Mouse (Mus musculus): Measurements from ENCODE around the gene Trim47. TPM values are rescaled to one million over a fixed set of nuclear protein-coding genes. Genes with fewer than 3 reads are reported as not detected.

The Trim47 gene
- total RNA-seq, 2 experiments from 2014 or later: 2.3 to 12.2 TPM

GRCm38 (mm10) chr11:116076266-116076540 is 50.8 kb downstream of the Trim47 start:
- no peak for ATAC-seq (replicated peaks; ENCODE audit: low FRiP score, low TSS enrichment, poor library complexity, severe bottlenecking)

GRCm38 (mm10) chr11:116075539-116076265 is 51.3 kb downstream of the Trim47 start:
- peak; percentile 40 for ATAC-seq (replicated peaks; ENCODE audit: low FRiP score, low TSS enrichment, poor library complexity, severe bottlenecking)

- no peak for ATAC-seq (replicated peaks; ENCODE audit: low FRiP score, low TSS enrichment, poor library complexity, severe bottlenecking)
Observed at GRCm38 (mm10) chr11:116074436-116074991, 52.5 kb downstream of the Trim47 start.

GRCm38 (mm10) chr11:116072608-116073007 is 54.4 kb downstream of the Trim47 start:
- ATAC-seq (replicated peaks; ENCODE audit: low FRiP score, low TSS enrichment, poor library complexity, severe bottlenecking): no peak

- ATAC-seq (replicated peaks; ENCODE audit: low FRiP score, low TSS enrichment, poor library complexity, severe bottlenecking): 0 out of 2 replicates have a peak, but pooled peaks have one; percentile 24
Observed at GRCm38 (mm10) chr11:116071510-116071909, 55.5 kb downstream of the Trim47 start.

- no peak for ATAC-seq (replicated peaks; ENCODE audit: low FRiP score, low TSS enrichment, poor library complexity, severe bottlenecking)
Observed at GRCm38 (mm10) chr11:116065345-116065744, 61.7 kb downstream of the Trim47 start.

GRCm38 (mm10) chr11:116064187-116064867 is 62.7 kb downstream of the Trim47 start:
- no peak for ATAC-seq (replicated peaks; ENCODE audit: low FRiP score, low TSS enrichment, poor library complexity, severe bottlenecking)

- ATAC-seq (replicated peaks; ENCODE audit: low FRiP score, low TSS enrichment, poor library complexity, severe bottlenecking): no peak
Observed at GRCm38 (mm10) chr11:116063562-116063961, 63.4 kb downstream of the Trim47 start.

GRCm38 (mm10) chr11:116062521-116062920 is 64.5 kb downstream of the Trim47 start:
- no peak for ATAC-seq (replicated peaks; ENCODE audit: low FRiP score, low TSS enrichment, poor library complexity, severe bottlenecking)

GRCm38 (mm10) chr11:116061641-116062415 is 65.2 kb downstream of the Trim47 start:
- no peak for ATAC-seq (replicated peaks; ENCODE audit: low FRiP score, low TSS enrichment, poor library complexity, severe bottlenecking)

GRCm38 (mm10) chr11:116060596-116060995 is 66.4 kb downstream of the Trim47 start:
- ATAC-seq (replicated peaks; ENCODE audit: low FRiP score, low TSS enrichment, poor library complexity, severe bottlenecking): no peak

GRCm38 (mm10) chr11:116059691-116060025 is 67.4 kb downstream of the Trim47 start:
- no peak for ATAC-seq (replicated peaks; ENCODE audit: low FRiP score, low TSS enrichment, poor library complexity, severe bottlenecking)

GRCm38 (mm10) chr11:116058868-116059690 is 67.9 kb downstream of the Trim47 start:
- no peak for ATAC-seq (replicated peaks; ENCODE audit: low FRiP score, low TSS enrichment, poor library complexity, severe bottlenecking)

GRCm38 (mm10) chr11:116058022-116058614 is 68.9 kb downstream of the Trim47 start:
- ATAC-seq (replicated peaks; ENCODE audit: low FRiP score, low TSS enrichment, poor library complexity, severe bottlenecking): no peak

- ATAC-seq (replicated peaks; ENCODE audit: low FRiP score, low TSS enrichment, poor library complexity, severe bottlenecking): peak; percentile 64
Observed at GRCm38 (mm10) chr11:116057237-116057881, 69.7 kb downstream of the Trim47 start.

- peak; percentile 41 for ATAC-seq (replicated peaks; ENCODE audit: low FRiP score, low TSS enrichment, poor library complexity, severe bottlenecking)
Observed at GRCm38 (mm10) chr11:116055873-116056272, 71.1 kb downstream of the Trim47 start.

Data from megakaryocyte-erythroid progenitor cell, adult 5-6 weeks (primary cell).